Mouse (Mus musculus): ENCODE results near the gene Kat6b. TPM values are rescaled to one million over a fixed set of nuclear protein-coding genes. Genes with fewer than 3 reads are reported as not detected.

The Kat6b gene
- polyA plus RNA-seq, 1 experiment: 22.5 TPM

GRCm38 (mm10) chr14:21583051-21583450, 101.8 kb downstream of the Kat6b start:
- H3K27ac ChIP-seq (ENCODE audit: insufficient read depth, low read length): no peak overlapping the region
- 73% methylated on average over 6 of the region's 6 CpGs for WGBS
- DNase-seq: no peak
- peaks cover 9% of the 10 kb centered on the region; the same call in 1 of the 2 replicates for H3K4me1 ChIP-seq (ENCODE audit: control insufficient read depth, insufficient read depth, low read length)
- TF ChIP-seq CTCF (IDR thresholded peaks at IDR 0.05; ENCODE audit: borderline replicate concordance, insufficient read depth, low read depth, low read length) (no peak), POLR2A (IDR thresholded peaks at IDR 0.05; ENCODE audit: borderline replicate concordance, insufficient read depth, low read length) (no peak)
- no peak overlapping the region for H3K4me3 ChIP-seq (replicated peaks; ENCODE audit: insufficient read depth, low read depth, low read length)
- no peaks in the 10 kb centered on the region for H3K27me3 ChIP-seq (ENCODE audit: control insufficient read depth, insufficient read depth, low read length)

DNA sequence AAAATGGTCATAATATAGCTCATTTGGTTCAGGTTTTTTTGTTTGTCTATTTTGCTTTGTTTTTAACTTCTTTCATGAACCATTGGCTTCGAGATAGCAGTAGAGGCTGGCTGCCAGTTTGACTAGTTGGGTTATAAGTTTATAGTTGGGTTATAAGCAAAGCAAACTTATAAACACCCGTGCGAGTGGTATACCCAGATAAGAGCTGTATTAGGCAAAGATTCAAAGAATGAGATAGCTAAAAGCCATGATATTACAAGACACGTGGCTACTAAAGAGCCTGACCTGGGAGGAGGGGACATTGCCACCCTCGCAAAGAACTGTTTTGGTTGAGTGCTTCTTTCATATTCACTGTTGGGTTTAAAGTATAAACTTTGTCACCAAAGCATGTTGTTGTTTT, 102.6 kb downstream of the Kat6b start:
- WGBS: 89% methylated on average over 5 of the region's 5 CpGs

DNA sequence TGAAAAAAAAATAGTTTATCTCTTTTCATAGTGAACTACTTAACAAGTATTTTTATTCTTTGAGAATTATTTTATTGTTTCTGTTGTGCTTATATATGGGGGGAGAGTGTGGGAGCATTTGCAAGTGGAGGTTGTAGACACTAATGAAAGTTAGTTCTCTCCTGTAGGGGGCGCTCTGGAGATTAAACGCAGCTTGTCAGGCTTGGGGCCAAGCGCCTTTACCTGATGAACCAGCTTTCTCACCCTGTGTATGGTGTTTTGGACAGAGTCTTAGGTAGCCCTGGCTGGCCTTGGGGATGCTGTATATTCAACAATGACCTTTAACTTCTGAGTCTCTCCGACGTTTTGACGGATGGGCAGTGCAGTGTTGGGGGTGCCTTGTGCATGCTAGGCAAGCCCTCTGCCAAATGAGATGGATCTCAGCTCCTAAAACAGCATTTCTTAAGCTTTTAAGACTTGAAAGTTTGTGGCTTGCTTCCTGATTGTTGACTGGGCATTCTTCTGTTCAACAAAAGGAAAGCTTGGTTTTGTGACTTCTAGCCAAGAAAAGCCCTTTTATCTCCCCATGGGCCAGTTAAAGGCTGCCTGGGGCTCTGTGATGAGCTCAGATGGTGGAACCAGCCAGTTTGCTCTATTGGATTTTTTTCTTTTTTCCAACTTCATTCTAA, 103.4 kb downstream of the Kat6b start:
- WGBS: 20% methylated on average over 6 of the region's 6 CpGs
- no peak for DNase-seq
- Histone ChIP-seq H3K27ac (ENCODE audit: insufficient read depth, low read length) (no peak overlapping the region), H3K27me3 (ENCODE audit: control insufficient read depth, insufficient read depth, low read length) (no peaks in the 10 kb centered on the region), H3K4me1 (ENCODE audit: control insufficient read depth, insufficient read depth, low read length) (peaks cover 9% of the 10 kb centered on the region; the same call in 1 of the 2 replicates), H3K4me3 (replicated peaks; ENCODE audit: insufficient read depth, low read depth, low read length) (no peak overlapping the region)
- no peak for TF ChIP-seq POLR2A (IDR thresholded peaks at IDR 0.05; ENCODE audit: borderline replicate concordance, insufficient read depth, low read length)
- TF ChIP-seq CTCF (IDR thresholded peaks at IDR 0.05; ENCODE audit: borderline replicate concordance, insufficient read depth, low read depth, low read length): 0 out of 2 replicates have a peak, but pooled peaks have one; percentile 19

More for the DNA sequence above, 102.6 kb downstream of the Kat6b start:
- DNase-seq: no peak
- Histone ChIP-seq H3K4me1 (ENCODE audit: control insufficient read depth, insufficient read depth, low read length) (peaks cover 9% of the 10 kb centered on the region; the same call in 1 of the 2 replicates), H3K4me3 (replicated peaks; ENCODE audit: insufficient read depth, low read depth, low read length) (no peak overlapping the region), H3K27ac (ENCODE audit: insufficient read depth, low read length) (no peak overlapping the region), H3K27me3 (ENCODE audit: control insufficient read depth, insufficient read depth, low read length) (no peaks in the 10 kb centered on the region)
- no peak for TF ChIP-seq CTCF (IDR thresholded peaks at IDR 0.05; ENCODE audit: borderline replicate concordance, insufficient read depth, low read depth, low read length)
- no peak for TF ChIP-seq POLR2A (IDR thresholded peaks at IDR 0.05; ENCODE audit: borderline replicate concordance, insufficient read depth, low read length)

- TF ChIP-seq POLR2A (IDR thresholded peaks at IDR 0.05; ENCODE audit: borderline replicate concordance, insufficient read depth, low read length) (no peak), CTCF (IDR thresholded peaks at IDR 0.05; ENCODE audit: borderline replicate concordance, insufficient read depth, low read depth, low read length) (no peak)
- Histone ChIP-seq H3K4me3 (replicated peaks; ENCODE audit: insufficient read depth, low read depth, low read length) (no peak overlapping the region), H3K4me1 (ENCODE audit: control insufficient read depth, insufficient read depth, low read length) (peaks cover 9% of the 10 kb centered on the region; the same call in 1 of the 2 replicates), H3K27ac (ENCODE audit: insufficient read depth, low read length) (no peak overlapping the region), H3K27me3 (ENCODE audit: control insufficient read depth, insufficient read depth, low read length) (no peaks in the 10 kb centered on the region)
- 25% methylated on average over 8 of the region's 8 CpGs for WGBS
- peak in 1 of 2 experiments; percentile 48 for DNase-seq
Measured at GRCm38 (mm10) chr14:21585491-21586251, 104.4 kb downstream of the Kat6b start.

DNA sequence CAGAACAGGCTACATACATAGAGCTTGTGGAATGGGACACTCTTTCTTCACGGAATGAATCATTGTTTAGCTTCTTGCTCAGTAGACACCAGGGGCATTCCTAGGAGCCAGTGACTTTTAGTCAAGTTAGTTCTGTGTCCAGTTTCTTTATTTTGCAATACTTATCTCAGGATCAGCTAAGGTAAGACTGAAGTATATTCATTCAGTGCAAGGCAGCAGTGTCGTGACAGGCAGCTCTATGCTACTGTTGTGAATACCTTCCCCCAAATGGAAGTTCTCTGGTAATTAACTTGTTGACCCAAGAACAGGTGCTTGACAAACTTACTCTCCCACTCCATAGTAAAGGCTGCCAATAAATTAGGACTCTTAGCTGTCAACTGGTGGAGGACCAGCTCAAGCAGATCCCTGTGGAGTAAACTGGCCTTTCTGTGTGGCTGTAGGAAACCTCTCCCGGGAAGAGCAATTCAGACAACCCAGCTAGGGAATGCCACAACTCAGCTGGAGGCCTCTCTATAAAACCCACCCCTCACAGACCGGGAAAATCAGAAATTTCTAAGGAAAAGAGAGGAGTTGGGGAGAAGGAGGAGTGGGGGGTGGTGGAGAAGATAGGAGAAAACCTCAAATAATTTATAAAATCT, 105.4 kb downstream of the Kat6b start:
- DNase-seq: no peak
- 60% methylated on average over 4 of the region's 4 CpGs for WGBS

DNA sequence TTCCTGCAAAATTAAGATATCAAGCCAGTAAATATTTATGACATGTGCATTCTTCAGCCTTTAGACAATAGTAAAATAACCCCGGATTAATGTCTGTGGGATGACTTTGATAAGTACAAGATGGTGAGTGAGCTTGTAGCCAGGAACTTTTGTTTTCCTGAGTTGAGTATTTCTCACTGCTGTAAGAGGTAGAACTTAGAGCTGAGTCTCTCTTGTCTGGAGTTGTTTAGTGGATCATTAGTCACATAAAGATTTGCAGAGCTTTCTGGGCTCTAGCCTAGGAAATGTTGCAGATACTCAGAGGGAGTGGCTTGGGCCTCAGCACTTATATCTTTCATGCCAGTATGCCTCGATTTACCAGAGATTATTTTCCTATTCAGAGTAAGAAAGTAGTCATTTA, 106.7 kb downstream of the Kat6b start:
- WGBS: 75% methylated on average over 2 of the region's 2 CpGs
- no peak for TF ChIP-seq CTCF (IDR thresholded peaks at IDR 0.05; ENCODE audit: borderline replicate concordance, insufficient read depth, low read depth, low read length)
- TF ChIP-seq POLR2A (IDR thresholded peaks at IDR 0.05; ENCODE audit: borderline replicate concordance, insufficient read depth, low read length): no peak
- Histone ChIP-seq H3K4me3 (replicated peaks; ENCODE audit: insufficient read depth, low read depth, low read length) (no peak overlapping the region), H3K27me3 (ENCODE audit: control insufficient read depth, insufficient read depth, low read length) (no peaks in the 10 kb centered on the region), H3K4me1 (ENCODE audit: control insufficient read depth, insufficient read depth, low read length) (peaks cover 15% of the 10 kb centered on the region), H3K27ac (ENCODE audit: insufficient read depth, low read length) (no peak overlapping the region)
- no peak for DNase-seq

More for the DNA sequence above, 105.4 kb downstream of the Kat6b start:
- H3K4me1 ChIP-seq (ENCODE audit: control insufficient read depth, insufficient read depth, low read length): peaks cover 15% of the 10 kb centered on the region
- H3K4me3 ChIP-seq (replicated peaks; ENCODE audit: insufficient read depth, low read depth, low read length): no peak overlapping the region
- H3K27ac ChIP-seq (ENCODE audit: insufficient read depth, low read length): no peak overlapping the region
- TF ChIP-seq POLR2A (IDR thresholded peaks at IDR 0.05; ENCODE audit: borderline replicate concordance, insufficient read depth, low read length) (no peak), CTCF (IDR thresholded peaks at IDR 0.05; ENCODE audit: borderline replicate concordance, insufficient read depth, low read depth, low read length) (no peak)
- H3K27me3 ChIP-seq (ENCODE audit: control insufficient read depth, insufficient read depth, low read length): no peaks in the 10 kb centered on the region

DNA sequence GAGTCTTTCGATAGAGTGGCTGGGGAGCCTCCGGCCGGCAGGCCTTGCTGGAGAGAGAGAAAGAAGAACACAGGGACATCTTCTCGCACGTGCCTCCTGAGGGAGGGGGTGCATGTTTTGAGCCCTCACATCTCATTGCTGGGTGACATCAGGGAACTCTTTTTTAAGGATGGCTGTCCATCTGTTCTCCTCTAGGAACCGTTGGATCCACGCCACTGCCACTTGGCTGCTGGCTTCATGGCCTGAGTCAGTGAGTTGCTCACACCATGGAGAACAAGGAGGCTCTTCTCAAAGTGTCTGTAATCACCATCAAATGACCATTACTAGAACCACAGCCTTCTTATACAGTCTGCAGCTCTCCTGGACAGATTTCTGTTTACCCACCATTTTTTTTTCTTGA, 108.4 kb downstream of the Kat6b start:
- no peak overlapping the region; the same call in 1 of the 2 replicates for H3K27ac ChIP-seq (ENCODE audit: insufficient read depth, low read length)
- TF ChIP-seq CTCF (IDR thresholded peaks at IDR 0.05; ENCODE audit: borderline replicate concordance, insufficient read depth, low read depth, low read length) (no peak), POLR2A (IDR thresholded peaks at IDR 0.05; ENCODE audit: borderline replicate concordance, insufficient read depth, low read length) (no peak)
- peaks cover 9% of the 10 kb centered on the region for H3K4me1 ChIP-seq (ENCODE audit: control insufficient read depth, insufficient read depth, low read length)
- H3K4me3 ChIP-seq (replicated peaks; ENCODE audit: insufficient read depth, low read depth, low read length): peak overlapping the region; percentile 0
- no peaks in the 10 kb centered on the region for H3K27me3 ChIP-seq (ENCODE audit: control insufficient read depth, insufficient read depth, low read length)
- DNase-seq: peak; percentile 87 to 92
- 8% methylated on average over 7 of the region's 7 CpGs for WGBS
